ENCODE assay signal across 10 mouse cellular contexts in the genomic region with DNA sequence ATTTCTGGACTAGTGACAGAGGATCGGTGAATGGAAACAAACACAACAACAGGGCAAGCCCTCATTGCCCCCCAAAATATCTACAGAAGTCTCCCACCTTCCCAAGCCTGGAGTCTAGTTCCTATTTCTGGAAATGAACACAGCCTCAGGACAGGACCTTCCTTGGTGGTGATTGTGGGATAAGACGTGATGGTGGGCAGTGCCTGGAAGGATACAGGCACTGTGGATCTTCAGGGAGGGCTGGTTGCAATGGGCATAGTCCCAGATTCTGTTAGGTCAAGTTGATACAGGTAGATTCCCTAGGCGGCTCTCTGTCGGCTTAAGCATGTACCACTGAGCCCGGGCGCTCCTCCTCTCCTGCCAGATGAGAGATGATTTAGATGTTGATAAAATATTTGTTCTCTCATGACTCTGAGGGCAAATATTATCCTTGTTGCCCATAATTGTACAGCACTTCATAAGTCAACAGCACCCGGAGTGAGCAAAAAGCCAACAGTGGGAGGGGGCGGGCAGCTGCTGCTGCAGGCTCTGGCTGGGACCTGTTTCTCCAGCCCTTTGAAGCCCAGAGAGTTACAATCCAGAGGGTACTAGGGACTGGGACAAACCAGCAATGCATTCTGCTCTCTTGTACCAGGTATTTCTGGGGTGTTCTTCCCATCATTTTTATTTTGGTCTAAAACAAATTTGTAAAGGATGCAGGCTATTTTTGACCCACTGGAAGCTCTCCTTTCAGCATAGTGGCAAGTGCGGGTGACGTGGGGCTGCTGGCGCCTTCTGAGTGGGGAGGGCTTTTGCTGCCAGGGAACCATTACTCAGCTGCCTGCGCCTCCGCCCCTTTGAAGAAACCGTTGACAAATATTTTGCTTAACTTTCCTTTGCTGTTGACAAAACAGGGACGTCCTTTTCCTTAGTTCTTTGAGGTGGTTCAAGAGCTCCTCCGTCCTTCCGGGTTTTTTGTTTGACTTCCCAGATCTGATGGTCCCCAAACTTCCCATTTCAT.
DNase-seq lines count a peak whose midpoint lies in the region; ATAC-seq and TF ChIP-seq lines count a peak whose summit lies in the region.
"Had no signal": no experiment of that assay in that cellular context is flagged by ENCODE, and none has a peak within 500 bp of the region (broad histone marks: within the 10 kb centered on the region; RNA-seq: fewer than 3 reads in every experiment).

No protein-coding gene starts in this region.

- no peak overlapping the region for H3K4me3 ChIP-seq in forebrain, embryonic 12.5 days (replicated peaks)
- no peak overlapping the region for H3K4me3 ChIP-seq in forebrain, postnatal 0 days (ENCODE audit: low read depth, low read length)
- no peak overlapping the region for H3K4me3 ChIP-seq in kidney, embryonic 16.5 days (ENCODE audit: low read length)
- no peak overlapping the region for H3K4me3 ChIP-seq in left cerebral cortex, adult 2 months
- H3K4me3 ChIP-seq: layer of hippocampus, adult 2 months; midbrain, embryonic 15.5 days had no signal

- peak; percentile 9; the same call in 1 of the 2 replicates for ATAC-seq in forebrain, embryonic 12.5 days (ENCODE audit: low FRiP score)
- no peak for ATAC-seq in forebrain, postnatal 0 days
- no peak for ATAC-seq in kidney, embryonic 16.5 days (ENCODE audit: low FRiP score, low TSS enrichment)
- ATAC-seq in activated CD4-positive, CD25-positive, alpha-beta regulatory T cell, adult 4 months, result no peak
- ATAC-seq: midbrain, embryonic 15.5 days had no signal

- no peaks in the 10 kb centered on the region for H3K36me3 ChIP-seq in forebrain, embryonic 12.5 days (replicated peaks)
- H3K36me3 ChIP-seq in forebrain, postnatal 0 days (ENCODE audit: insufficient read depth), result no peaks in the 10 kb centered on the region
- H3K36me3 ChIP-seq in kidney, embryonic 16.5 days (ENCODE audit: insufficient read depth, low read length), result no peaks in the 10 kb centered on the region
- H3K36me3 ChIP-seq: midbrain, embryonic 15.5 days had no signal

- H3K27ac ChIP-seq in forebrain, embryonic 12.5 days, result no peak overlapping the region
- H3K27ac ChIP-seq in forebrain, postnatal 0 days (ENCODE audit: low read depth, low read length), result no peak overlapping the region
- peak overlapping the region; percentile 64; the same call in 1 of the 2 replicates for H3K27ac ChIP-seq in kidney, embryonic 16.5 days (ENCODE audit: low read length)
- no peak overlapping the region for H3K27ac ChIP-seq in left cerebral cortex, adult 2 months
- H3K27ac ChIP-seq: layer of hippocampus, adult 2 months; midbrain, embryonic 15.5 days had no signal

- no peak for DNase-seq in forebrain, postnatal 0 days
- DNase-seq in gastrocnemius, postnatal 14 days, result peak; percentile 27
- DNase-seq in lung, postnatal 4 days, result peak; percentile 66 to 85
- no peak for DNase-seq in left cerebral cortex, adult 2 months (ENCODE audit: extremely low spot score in 1 of 2, low spot score in 2 of 2)
- no peak for DNase-seq in left cerebral cortex, postnatal 14 days (ENCODE audit: low spot score in 2 of 2)

- WGBS in forebrain, embryonic 12.5 days, result 61% methylated on average over 17 of the region's 17 CpGs
- 62% methylated on average over 17 of the region's 17 CpGs for WGBS in forebrain, postnatal 0 days
- 42% methylated on average over 17 of the region's 17 CpGs for WGBS in kidney, embryonic 16.5 days

- H3K9ac ChIP-seq in forebrain, embryonic 12.5 days, result no peak overlapping the region
- H3K9ac ChIP-seq in forebrain, postnatal 0 days, result no peak overlapping the region
- 0 out of 2 replicates have a peak overlapping the region, but pooled peaks have one; percentile 13 for H3K9ac ChIP-seq in kidney, embryonic 16.5 days (replicated peaks; ENCODE audit: low read length)
- H3K9ac ChIP-seq: midbrain, embryonic 15.5 days had no signal

- intact Hi-C loops in gastrocnemius, postnatal 14 days (cut with DNase I; ENCODE audit: low total_unique reads), result no loop called here
- intact Hi-C loops in left cerebral cortex, adult 2 months (cut with DNase I), result no loop called here
- intact Hi-C loops in left cerebral cortex, postnatal 14 days (cut with DNase I), result no loop called here

- H3K4me2 ChIP-seq in forebrain, embryonic 12.5 days, result no peak overlapping the region; the same call in 1 of the 2 replicates
- no peak overlapping the region for H3K4me2 ChIP-seq in forebrain, postnatal 0 days (ENCODE audit: low read depth)
- peak overlapping the region; percentile 31 for H3K4me2 ChIP-seq in kidney, embryonic 16.5 days (replicated peaks; ENCODE audit: low read depth, low read length)
- H3K4me2 ChIP-seq: midbrain, embryonic 15.5 days had no signal

- H3K27me3 ChIP-seq in forebrain, embryonic 12.5 days, result peaks cover 20% of the 10 kb centered on the region; the same call in 1 of the 2 replicates
- H3K27me3 ChIP-seq in forebrain, postnatal 0 days (ENCODE audit: insufficient read depth, low read length), result no peaks in the 10 kb centered on the region; the same call in 1 of the 2 replicates
- no peaks in the 10 kb centered on the region for H3K27me3 ChIP-seq in kidney, embryonic 16.5 days (ENCODE audit: insufficient read depth, low read length)
- H3K27me3 ChIP-seq: midbrain, embryonic 15.5 days had no signal

- H3K9me3 ChIP-seq in forebrain, embryonic 12.5 days, result no peaks in the 10 kb centered on the region
- H3K9me3 ChIP-seq in forebrain, postnatal 0 days (ENCODE audit: low read length), result no peaks in the 10 kb centered on the region
- H3K9me3 ChIP-seq in kidney, embryonic 16.5 days (ENCODE audit: low read length), result no peaks in the 10 kb centered on the region
- H3K9me3 ChIP-seq: midbrain, embryonic 15.5 days had no signal

- peaks cover 29% of the 10 kb centered on the region for H3K4me1 ChIP-seq in forebrain, embryonic 12.5 days
- peaks cover 4% of the 10 kb centered on the region; the same call in 1 of the 2 replicates for H3K4me1 ChIP-seq in forebrain, postnatal 0 days (ENCODE audit: insufficient read depth)
- peaks cover 40% of the 10 kb centered on the region for H3K4me1 ChIP-seq in kidney, embryonic 16.5 days (ENCODE audit: insufficient read depth, low read length)
- H3K4me1 ChIP-seq: midbrain, embryonic 15.5 days had no signal

- no peak for TF ChIP-seq CTCF in forebrain, postnatal 0 days (IDR thresholded peaks at IDR 0.05; ENCODE audit: low read depth)
- TF ChIP-seq CTCF in left cerebral cortex, adult 2 months (IDR thresholded peaks at IDR 0.05), result no peak

Comparison
In these comparisons a context has a peak if more than half of its experiments do, and no peak if none do; other contexts are left out.
1. DNase-seq: peak in gastrocnemius, postnatal 14 days (single experiment) and lung, postnatal 4 days (2 of 2); none in forebrain, postnatal 0 days (single experiment), left cerebral cortex, adult 2 months (0 of 2) and left cerebral cortex, postnatal 14 days (0 of 2).